Mouse (Mus musculus) neutrophil, adult 83 days (primary cell): ENCODE data around the gene Ipcef1. TPM values are rescaled to one million over a fixed set of nuclear protein-coding genes. Genes with fewer than 3 reads are reported as not detected.

Experiments
- total RNA-seq, 2 experiments: library from RNA; stranded (reverse); gene quantifications; one replicate each; pipeline ENCODE4 v1.2.4; 2023

The Ipcef1 gene
- 100 to 1,000 TPM; 102 to 108 TPM for total RNA-seq

GRCm38 (mm10) chr10:7052315-7053017 is at the start of gene Ipcef1:
Gene Ipcef1, minus strand, starts transcription at chr10:7052478.

Other genes starting within 250 kb of the Ipcef1 start
- gene Cnksr3, start 159.8 kb upstream of the Ipcef1 start, total RNA-seq: 1 to 10 TPM; 3.9 to 4.1 TPM